Mouse (Mus musculus) T-cell, adult 2 months (primary cell): Measurements from ENCODE around the gene Fmnl1.

Experiments used
- DNase-seq: peaks from one replicate; pipeline ENCODE4 v3.0.0; 2022; ENCODE audit warnings: low spot score

Fmnl1 gene

GRCm38 (mm10) chr11:103223444-103223843, 52.5 kb downstream of the Fmnl1 start:
- DNase-seq = no peak

- no peak for DNase-seq
These were observed 53.1 kb downstream of the Fmnl1 start for GRCm38 (mm10) chr11:103223951-103224456.

- no peak for DNase-seq
These were observed 58.7 kb downstream of the Fmnl1 start for GRCm38 (mm10) chr11:103229608-103230007.

GRCm38 (mm10) chr11:103230626-103231025, 59.7 kb downstream of the Fmnl1 start:
- no peak for DNase-seq

- no peak for DNase-seq
These were observed 60.5 kb downstream of the Fmnl1 start for GRCm38 (mm10) chr11:103231367-103231766.

- DNase-seq = peak; percentile 72
These were observed 62.1 kb downstream of the Fmnl1 start for GRCm38 (mm10) chr11:103232966-103233365.

GRCm38 (mm10) chr11:103234447-103234846, 63.5 kb downstream of the Fmnl1 start:
- DNase-seq = no peak

GRCm38 (mm10) chr11:103235702-103236101, 64.8 kb downstream of the Fmnl1 start:
- no peak for DNase-seq

- no peak for DNase-seq
These were observed 65.5 kb downstream of the Fmnl1 start for GRCm38 (mm10) chr11:103236431-103236830.

GRCm38 (mm10) chr11:103236903-103237302, 66.0 kb downstream of the Fmnl1 start:
- DNase-seq = no peak

- DNase-seq = peak; percentile 25
These were observed 66.8 kb downstream of the Fmnl1 start for GRCm38 (mm10) chr11:103237757-103238156.

- no peak for DNase-seq
These were observed 69.8 kb downstream of the Fmnl1 start for GRCm38 (mm10) chr11:103240740-103241139.

- DNase-seq = no peak
These were observed 73.9 kb downstream of the Fmnl1 start for GRCm38 (mm10) chr11:103244856-103245255.

GRCm38 (mm10) chr11:103246081-103246730, 75.3 kb downstream of the Fmnl1 start:
- no peak for DNase-seq

GRCm38 (mm10) chr11:103246731-103247290, 75.9 kb downstream of the Fmnl1 start:
- DNase-seq = no peak

- DNase-seq = no peak
These were observed 76.7 kb downstream of the Fmnl1 start for GRCm38 (mm10) chr11:103247504-103248177.
